Mouse (Mus musculus) layer of hippocampus, adult 11-12 months (tissue): Measurements from ENCODE around the gene Plet1.
A peak's percentile ranks its signal among the peaks of the same experiment; 100 is the strongest.

Experiments used
- DNase-seq: peaks from one replicate; pipeline ENCODE4 v3.0.0; 2022; ENCODE audit warnings: low spot score

Plet1 gene

DNA sequence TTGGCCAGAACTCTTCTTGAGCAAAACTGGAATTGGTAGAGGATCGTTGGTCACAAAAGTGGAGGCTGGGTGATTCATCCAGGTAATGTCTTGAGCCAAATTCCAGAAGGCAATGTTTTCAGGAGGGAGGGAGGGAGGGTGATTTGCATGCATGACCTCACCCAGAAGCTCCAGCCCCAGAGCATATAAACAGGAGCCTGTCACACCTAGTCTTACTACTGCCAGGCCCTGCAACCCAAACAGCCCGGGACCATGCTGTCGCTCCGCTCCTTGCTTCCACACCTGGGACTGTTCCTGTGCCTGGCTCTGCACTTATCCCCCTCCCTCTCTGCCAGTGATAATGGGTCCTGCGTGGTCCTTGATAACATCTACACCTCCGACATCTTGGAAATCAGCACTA, at the start of gene Plet1:
Gene Plet1, plus strand, starts transcription at position 215 of the 400 bp plus-strand sequence.
- no peak for DNase-seq

DNA sequence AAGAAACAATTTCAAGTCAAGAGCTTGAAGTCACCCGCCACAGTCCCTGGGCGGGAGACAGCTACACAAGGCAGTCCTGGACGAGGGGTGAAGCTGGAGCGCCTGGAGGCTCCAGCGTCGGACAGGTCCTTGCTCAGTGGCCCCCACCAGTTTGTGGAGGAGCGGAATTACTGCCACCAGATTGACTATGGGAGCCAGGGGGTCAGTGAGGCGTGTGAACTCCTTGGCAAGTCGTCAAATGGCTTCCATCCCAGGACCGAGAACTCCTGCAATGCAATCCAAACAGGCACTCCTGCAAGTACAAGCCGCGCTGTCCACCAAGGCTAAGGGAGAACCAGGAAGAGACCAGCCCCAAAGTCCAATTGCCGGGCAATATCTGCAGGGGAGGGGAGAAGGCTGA, 45.3 kb upstream of the Plet1 start:
- DNase-seq, result no peak

DNA sequence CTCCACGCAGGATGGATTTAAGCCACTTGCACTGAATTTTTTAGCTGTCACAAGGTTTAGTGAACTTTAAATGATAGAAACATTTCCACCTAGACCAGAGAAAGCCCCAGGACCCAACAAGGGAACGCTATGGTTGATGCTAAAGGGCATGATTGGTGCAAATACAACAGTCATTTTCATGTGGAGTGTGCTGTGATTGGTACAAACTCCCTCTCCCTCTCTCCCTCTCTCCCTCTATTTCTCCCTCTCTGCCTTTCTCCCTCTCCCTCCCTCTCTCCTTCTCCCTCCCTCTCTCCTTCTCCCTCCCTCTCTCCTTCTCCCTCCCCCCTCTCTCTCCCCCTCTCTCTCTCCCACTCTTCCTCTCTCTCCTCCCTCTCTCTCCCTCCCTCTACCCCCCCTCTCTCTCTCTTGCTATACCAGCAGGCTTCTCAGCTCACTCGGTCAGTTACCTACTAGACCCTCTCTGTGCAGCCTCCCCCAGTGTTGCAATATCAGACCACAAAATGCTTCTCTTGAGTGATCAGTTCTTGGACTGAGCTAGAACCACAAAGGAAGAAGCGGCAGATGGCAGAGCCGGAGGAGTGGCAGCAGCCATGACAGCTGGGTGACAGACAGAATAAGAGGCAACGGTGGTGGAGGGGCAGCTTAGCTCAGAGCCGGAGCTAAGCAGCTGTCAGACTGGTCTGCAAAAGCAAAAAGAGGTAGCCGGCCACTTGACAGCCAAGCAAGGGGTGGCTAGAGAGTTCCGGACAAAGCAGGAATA, 42.7 kb upstream of the Plet1 start:
- peak; percentile 65 for DNase-seq

DNA sequence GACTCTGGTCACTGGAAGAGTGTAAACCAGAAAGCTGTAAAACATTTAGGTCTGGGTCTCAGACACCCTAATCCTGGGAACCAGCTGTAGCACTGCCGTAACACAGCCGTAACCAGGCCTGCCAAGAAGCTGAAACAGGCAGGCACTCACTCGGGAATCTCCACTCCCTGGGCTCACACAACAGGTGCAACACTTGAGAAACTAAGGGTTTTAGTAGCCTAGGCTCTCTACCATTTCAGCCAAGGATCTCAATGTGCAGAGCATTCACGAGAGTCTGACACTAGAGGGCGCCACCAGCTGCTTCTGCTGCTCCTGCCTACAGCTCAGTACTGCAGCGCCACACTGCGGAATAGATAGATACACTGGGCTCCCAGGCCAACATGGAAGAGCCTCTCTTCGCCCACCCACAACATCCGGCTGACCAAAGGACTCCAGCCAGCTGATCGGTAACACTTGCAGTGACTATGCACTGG, 42.0 kb upstream of the Plet1 start:
- DNase-seq, result peak; percentile 94

DNA sequence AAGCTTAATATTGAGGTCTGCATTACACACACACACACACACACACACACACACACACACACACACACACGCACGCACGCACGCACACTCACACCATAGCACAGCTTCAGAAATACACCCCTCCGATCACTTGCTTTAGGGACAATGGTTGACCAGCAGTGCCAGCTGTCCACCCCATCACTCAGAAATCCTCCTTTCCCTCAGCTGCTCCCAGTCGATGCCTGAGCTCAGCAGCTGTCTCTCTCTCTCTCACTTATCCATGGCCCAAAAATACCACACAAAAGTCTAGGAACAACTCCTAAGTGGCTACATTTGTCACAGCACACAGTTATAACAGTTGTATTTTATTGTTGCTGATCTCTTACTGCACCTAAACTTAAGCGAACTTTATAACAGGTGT, 36.7 kb upstream of the Plet1 start:
- no peak for DNase-seq

DNA sequence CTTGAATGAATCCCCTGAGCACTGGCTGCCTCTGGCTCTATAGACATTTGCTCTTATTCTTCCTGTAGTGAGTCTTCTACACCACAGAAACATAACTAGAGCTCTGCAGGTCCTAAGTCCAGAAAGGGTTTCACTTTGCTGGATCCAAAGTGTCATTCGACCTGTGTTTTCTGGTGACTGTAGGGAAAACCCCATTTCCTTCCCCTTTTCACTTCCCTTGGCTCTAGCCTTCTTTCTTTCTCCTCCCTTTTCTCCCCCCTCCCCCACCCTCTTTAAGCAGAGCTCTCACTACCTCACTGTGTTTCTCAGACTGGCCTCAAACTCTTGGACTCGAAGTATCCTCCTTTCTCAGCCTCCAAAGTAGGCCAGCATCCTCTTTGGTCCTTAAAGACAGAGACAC, 34.8 kb upstream of the Plet1 start:
- DNase-seq, result no peak

DNA sequence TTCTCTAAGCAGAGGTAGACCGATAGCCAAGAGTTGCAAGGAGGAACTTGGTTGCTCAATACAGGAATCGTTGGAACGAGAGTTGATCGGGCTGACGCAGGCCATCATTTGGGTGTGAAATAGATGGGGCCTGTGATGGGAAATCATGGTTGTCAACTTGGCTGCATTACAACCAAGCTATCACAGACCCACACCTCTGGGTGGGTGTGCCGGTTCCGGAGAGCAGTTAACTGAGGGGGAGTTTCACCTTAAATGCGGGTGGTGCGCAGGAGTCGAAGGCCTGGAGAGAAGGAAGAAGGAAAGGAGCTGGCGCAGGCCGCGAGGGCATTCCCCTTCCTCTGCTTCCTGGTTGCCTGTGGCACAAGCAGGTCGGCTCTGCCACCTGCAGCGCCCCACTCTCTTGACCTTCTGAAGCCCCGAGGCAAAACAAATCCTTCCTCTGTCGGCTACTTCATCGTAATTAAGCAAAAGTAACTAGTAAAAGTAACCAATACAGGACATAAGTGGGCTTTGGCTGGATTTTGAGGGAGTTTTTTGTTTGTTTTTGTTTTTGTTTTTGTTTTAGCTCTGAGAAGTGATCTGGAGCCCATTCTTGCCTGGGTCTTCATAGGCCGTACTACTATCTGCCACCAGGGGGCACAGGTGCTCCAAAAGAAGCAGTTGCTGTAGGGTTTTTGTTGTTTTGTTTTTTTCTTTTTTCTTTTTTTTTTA, 31.7 kb upstream of the Plet1 start:
- peak; percentile 81 for DNase-seq

DNA sequence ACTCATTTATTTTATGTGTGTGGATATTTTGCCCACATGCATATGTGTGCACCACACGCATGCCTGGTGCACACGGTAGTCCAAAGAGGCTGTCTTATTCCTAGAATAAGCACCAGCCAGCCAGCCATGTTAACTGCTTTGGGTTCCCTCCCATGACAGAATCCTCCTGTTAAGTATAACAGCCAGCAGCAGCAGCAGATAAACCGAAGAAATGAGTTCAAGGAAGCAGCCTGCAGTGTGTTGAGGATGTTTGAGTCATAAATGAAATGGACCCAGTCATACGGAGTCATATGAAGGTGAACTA, 31.2 kb upstream of the Plet1 start:
- DNase-seq, result no peak

DNA sequence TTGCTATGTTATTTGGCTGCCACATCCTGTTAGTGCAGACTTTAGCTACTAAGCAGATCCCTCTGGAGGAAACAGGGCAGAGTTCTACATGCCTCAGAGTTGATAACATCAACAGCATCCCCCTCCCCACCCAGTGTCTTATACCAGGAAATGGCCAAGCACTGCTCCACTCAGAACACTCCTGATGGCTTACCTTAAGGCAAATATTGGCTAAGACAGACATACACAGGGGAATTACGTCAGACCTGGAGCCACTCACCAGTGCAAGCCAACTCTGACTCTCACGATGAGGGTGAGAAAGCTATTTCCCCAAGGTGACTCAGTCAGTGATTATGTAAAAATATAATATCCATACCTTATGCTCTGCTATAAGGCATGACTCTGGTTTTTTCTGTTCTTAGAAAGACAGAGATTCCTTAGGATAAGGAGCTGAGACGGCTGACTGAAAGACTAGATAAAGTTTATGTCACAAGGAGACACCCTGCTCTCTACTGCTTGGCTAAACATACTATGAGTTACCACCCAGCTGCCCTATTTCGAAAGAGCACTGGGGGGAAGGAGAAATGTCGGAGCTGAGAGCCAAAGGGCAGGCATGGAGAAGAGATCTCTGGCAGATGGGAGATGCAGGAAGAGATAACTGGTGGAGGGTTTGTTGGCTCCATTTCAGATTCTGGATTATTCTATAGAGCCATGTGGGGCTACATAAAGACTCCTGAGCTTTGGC, 23.8 kb upstream of the Plet1 start:
- DNase-seq, result no peak

DNA sequence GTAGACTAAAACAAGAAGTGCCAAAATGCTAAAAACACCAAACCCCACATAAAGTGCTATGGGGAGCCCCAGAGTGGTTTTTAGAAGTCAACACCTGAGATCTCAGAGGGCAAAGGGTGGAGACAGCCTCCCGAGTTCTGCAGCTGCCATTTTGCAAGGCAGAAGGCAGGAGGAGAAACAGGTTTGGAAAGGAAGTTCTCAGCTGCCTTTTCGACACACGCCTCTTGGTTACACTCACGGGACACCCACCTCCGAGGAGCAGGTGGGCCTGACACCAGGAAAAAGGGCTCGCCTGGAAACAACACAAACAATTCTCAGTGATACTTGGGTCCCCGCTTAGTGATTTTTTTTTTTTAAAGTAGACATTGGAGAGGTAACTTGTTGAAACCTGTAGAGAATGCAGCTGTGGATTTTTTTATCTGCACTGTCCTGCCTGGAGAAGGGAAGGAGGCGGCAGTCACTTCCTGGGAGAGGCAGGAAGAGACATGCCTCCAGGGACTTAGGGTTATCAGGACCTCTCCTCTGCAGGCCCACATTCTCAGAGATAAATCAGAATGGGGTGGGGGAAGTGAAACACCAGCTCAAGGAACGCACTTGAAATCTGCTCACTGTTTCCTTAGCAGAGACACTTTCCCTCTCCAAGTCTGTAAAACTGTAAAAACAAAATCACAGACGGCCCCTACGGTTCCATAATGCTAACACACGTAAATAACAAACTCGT, 23.0 kb upstream of the Plet1 start:
- DNase-seq, result no peak

DNA sequence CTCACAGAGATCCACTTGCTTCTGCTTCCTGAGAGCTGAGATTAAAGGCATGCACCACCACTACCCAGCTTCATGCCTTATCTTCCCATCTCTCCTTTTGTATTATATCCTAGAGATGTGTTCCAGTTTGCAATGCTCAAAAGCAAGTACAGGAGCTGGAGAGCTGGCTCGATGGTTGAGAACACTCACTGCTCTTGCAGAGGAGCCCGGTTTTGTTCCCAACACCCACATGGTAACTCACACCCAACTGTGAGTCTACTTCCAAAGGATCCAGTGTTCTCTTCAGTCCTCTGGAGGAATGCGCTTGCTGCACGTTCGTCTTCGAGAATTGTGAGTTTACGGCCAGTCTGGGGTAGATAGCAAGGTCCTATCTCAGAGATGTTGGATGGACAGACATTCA, 19.0 kb upstream of the Plet1 start:
- no peak for DNase-seq

DNA sequence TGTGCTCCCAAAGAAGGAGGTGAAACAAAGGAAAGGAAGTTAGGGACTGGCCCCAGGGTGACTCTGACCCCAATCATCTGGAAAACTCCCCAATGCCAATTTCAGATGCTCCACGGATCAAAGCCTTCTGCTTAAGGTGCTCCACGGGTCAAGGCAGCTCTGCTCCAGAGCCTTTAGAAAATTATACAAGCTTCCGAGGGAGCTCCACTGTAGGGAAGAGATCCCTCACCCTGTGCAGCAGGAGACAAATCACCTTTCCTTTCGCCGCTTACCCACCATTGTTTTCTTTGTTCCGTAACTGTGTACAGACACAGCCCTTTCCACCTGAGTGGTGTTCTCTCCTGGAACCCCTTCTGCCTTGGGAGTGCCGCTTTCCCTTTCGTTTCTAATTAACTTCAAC, 18.6 kb upstream of the Plet1 start:
- DNase-seq, result no peak

DNA sequence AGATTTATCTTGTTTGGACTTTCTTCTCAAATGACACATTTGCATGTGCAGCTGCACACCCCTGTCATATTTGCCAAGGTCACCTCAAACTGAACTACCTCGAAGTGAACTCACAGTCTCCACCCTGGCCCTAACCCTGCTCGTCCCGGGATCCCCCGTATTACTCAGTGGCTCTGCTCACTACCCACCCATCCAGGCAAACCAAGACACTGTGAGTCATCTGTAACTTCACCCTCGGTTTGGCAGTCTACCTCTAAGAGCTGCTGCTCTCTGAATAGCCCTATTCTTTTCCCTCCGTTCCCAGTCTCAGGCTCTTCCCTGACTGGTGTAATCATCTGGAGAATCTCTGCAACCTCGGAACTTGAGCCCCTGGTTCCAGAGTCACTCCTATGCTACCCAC, 17.7 kb upstream of the Plet1 start:
- DNase-seq, result no peak

DNA sequence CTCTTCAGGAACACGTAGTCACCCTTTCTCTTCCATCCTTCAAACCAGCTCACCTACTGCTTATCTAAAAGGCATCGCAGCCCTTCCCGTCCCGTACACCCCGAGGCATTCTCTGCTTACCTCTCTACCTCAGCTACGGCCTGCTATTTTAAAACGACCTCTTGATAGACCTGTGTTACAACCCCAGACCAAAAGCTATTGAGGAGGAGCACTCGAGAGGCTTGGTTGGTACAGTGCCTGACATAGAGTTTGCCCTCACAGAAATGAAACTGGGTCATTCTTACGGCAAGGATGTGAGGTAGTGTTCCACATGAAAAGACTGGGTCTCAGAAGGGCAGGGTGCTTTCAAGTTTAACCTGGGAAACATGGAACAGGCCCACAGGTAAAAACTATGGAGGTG, 17.1 kb upstream of the Plet1 start:
- DNase-seq, result no peak

DNA sequence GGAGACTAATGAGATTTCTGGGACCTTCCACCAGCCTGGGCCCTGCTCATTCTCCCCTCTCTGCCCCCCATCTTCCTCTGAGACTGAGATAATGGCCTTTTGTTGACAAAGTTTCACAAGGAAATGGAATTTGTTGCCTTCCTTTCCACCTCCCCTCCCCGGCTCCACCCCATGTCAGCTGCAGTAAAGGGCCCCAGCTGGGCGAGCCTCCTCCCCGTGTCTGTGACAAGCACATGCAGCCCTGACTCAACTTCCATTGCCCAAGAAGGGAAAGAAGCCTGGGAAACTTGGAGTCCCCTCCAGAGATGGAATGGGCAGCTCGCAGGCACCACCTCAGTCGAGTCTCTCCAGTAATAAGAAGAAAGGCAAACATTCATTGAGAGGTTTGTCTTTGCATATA, 15.5 kb upstream of the Plet1 start:
- no peak for DNase-seq

DNA sequence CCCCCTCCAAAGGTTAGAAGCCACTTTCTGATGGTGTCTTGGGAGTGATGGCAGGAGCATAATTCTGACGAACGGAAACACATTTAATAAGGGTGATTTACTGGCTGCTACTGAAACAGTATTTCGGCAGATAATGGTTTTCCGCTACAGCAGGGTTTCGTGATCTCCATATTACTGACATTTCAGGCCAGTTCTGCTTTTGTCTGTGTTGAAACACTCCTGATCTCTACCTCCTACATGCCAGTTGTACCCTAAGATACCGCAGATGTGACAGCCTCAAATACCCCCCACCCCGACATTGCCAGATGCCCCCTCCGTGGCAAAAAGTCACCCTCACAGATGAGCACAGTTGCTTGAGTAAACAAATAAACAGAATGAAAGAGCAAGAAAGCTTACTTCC, 14.8 kb upstream of the Plet1 start:
- no peak for DNase-seq

DNA sequence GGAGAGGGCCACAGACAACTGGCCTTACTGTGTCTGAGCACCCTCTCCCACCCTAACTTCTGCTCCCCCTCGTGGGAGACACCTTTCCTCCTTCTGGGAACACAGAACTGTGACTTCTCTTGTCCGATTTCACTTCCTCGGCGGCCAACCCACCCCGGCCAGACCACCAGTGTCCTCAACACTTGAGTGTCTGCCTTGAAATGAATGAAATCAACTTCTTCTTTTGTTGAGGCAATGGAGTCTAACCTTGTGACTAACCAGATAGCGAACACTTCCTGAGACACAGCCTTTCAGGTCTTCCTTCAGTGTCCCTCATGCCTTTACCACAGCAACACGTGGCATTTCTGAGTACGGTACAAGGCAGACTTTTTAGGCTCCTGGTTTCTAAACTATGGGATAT, 11.6 kb upstream of the Plet1 start:
- DNase-seq, result peak; percentile 27

DNA sequence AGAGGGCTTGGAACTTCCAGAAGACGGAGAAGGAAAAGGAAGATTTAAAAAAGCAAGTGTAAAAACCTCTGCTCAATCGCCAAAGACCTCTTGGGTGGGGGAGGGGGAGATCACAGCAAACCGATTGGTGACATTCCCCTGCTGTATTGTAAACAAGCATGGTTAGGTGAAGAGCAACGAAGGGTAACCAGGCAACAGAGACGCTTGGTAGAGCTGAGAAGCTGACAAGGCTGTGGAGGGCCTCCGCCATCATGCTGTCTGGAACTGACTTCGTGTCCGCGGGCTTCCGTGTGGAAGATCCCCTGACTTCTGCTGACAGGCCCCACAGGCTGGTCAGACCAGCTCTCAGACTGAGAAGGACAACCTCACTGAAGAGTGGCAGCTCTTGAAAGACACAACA, 8.8 kb upstream of the Plet1 start:
- no peak for DNase-seq

DNA sequence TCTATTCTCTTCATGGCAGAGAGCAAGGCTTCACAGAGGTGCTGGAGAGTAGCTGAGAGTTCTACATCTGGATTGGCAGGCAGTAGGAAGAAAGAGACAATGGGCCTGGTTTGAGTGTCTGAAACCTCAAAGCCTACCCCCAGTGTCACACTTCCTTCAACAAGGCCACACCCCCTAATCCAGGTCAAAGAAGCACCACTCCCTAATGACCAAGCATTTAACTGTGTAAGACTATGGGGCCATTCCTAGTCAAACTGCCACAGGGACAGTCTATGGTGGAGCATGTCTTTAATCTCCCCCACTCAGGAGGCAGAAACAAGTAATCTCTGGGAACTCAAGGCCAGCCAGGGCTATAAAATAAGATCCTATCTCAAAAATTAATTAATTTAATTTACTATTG, 3.5 kb upstream of the Plet1 start:
- no peak for DNase-seq

DNA sequence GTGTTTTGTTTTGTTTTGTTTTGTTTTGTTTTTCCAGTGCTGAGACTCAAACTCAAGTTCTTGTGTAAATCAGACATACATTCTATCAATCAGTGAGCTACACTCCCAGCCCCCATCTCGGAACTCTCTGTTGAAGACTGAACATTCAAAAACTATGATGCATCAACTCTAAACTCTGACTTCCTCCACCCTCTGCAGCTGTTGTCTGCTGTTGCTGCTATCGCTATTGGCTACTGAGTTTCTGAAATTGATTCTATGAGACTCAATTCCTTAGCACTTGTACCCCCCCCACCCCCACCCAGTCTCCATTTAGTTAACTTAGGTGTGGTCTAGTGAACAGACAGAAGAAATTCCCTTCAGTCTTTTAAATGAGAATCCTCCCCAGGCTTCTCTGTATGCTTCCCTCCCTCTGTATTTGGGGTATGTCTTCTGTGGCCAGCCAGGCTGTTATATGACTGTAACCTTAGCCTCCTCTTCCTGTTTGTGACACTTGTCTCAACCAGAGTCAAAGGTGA, 2.7 kb upstream of the Plet1 start:
- no peak for DNase-seq

DNA sequence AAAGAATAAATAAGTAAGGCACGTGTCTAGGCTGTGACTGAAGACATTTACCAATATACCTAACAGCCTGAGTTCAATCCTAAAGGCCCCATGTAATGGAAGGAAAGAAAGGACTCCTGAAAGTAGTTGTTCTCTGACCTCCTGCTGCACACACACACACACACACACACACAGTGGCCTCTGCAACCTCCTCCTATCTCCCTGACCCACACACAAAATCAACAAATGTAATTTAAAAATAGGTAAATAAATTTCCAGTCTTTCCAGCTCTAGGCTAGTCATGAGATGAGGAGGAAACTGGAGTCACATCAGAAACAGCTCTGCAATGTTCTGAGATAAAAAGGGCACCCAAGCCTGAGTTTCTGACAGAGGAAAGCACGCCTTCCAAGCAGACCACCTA, 548 bp upstream of the Plet1 start:
- no peak for DNase-seq

DNA sequence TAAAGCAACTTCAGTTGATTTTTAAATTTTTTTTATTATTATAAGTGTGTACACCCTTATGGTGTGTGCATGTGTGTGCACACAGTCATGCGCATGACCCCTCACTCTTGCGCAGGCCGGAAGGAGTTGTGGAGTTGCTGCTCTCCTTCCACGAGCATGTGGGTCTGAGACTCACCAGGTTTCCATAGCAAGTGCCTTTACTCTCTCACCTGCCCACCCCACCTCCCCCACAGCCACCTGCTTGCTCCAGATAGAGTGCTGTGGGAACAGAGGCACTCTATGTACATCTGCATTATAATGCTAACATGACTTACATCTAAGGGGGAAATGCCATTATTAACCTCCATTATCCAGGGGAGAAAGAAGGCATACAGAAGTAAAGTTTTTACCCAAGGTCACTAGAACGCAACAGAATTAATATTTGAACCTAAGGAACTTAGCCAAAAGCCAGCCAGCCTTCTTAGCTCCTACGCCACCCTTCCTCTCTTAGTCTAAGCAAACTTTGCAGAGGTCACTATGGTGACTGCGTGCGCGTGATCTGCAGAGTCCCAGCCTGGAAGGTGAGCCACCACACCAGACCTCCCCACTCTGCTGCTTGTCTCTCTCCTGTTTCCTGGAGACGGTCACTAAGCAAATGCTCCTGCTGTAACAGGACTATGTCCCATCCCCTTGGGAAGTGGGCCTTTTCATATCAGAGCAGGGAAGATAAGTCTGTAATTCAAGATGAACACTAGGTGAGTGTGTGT, 1.3 kb downstream of the Plet1 start:
- no peak for DNase-seq
